Mouse (Mus musculus) lung, postnatal 10 days (tissue): Measurements from ENCODE around the gene Zdhhc7.
A peak's percentile ranks its signal among the peaks of the same experiment; 100 is the strongest.

Source experiments
- DNase-seq: peaks from one replicate; pipeline ENCODE4 v3.0.0; 2021

Zdhhc7 gene

GRCm38 (mm10) chr8:120101068-120101972 lies at the start of gene Zdhhc7:
Gene Zdhhc7, minus strand, starts transcription at chr8:120101482.
- DNase-seq, result peak; percentile 88

DNA sequence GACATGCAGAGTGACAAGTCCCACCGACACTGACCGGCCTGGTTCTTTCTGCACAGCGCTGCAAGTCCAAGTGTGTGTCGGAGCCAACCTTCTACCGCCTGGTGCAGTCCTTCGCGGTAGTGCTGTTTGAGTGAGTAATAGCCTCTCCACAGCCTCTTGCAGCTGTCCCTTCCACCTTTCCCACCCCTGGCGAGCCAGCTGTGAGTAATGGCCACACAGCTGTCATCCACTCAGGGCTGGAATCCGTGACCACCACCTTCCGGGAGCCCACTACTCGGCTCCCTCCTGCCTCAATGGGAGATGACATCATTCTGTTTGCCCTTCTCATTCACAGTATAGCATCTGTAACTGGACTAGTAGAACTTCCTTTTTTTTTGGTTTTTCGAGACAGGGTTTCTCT lies 48.7 kb upstream of the Zdhhc7 start:
- no peak for DNase-seq

DNA sequence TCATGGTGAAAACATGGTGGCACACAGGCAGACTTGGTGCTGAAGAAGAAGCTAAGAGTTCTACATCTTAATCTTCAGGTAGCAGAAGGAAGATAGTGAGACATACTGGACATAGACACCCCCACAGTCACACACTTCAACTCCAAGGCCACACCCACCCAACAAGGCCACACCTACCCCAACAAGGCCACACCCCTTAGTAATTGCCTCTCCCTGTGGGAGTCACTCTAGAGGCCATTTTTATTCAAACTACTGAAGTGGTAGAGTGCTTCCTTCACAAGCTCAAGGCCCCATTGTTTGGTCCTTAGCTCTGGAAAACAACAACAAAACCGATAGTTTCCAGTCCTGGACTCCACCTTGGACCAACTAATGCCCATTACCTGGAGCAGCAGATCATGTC lies 44.8 kb upstream of the Zdhhc7 start:
- DNase-seq, result no peak

GRCm38 (mm10) chr8:120144652-120145301 lies 43.5 kb upstream of the Zdhhc7 start:
- DNase-seq, result peak; percentile 72

DNA sequence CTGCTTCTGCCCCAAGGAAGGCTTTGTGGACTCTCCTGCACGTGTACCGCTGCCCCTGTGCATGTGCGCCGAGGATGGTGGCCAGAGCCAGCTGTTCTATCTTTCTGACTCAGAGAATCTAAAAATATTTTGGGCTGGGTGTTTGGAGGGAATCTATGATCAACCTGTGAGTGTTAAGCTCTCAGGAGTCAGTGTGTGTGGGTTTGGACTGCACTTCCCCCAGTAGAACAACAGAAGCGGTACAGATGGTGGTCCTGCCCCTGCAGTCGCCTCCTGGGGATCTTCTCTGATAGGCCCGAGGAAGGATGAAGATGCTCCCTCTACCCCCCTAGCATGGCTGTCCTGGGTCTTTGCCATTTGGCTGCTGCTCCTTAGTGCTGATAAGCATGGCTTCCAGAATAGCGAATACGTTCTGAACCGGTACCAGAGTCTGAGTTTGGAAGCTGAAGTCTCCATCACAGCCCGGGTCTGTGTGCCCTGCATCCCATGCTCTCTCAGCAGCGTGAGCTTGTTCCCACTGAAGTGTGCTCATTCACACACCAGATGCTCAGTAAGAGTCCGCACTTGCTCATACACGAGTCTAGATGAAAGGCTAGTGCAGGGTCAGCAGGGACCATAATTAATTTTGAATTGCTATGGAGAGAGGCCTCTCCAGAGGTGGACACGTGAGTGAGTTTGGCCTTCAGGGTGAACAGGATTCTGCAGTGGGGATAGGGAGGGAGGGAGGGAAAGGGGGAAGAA lies 42.8 kb upstream of the Zdhhc7 start:
- no peak for DNase-seq

GRCm38 (mm10) chr8:120140769-120141168 lies 39.5 kb upstream of the Zdhhc7 start:
- DNase-seq, result peak; percentile 38

DNA sequence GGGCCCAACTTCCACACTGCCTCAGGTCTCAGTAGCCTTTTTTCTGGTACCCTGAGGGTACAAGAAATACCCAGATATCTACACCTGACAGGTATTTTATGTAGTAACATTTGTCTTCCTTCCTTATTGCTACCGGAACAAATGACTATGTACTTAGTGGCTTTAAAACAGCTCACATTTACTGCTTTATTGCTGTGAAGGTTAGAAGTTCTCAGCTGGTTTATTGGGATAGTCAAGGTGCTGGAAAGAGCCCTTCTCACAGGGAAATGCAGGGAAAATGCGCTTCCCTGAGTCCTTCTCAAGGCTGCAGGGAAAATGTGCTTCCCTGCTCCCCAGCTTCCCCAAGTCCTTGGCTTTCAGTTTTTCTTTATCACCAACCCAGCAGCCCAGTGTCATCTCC lies 37.7 kb upstream of the Zdhhc7 start:
- DNase-seq, result no peak

DNA sequence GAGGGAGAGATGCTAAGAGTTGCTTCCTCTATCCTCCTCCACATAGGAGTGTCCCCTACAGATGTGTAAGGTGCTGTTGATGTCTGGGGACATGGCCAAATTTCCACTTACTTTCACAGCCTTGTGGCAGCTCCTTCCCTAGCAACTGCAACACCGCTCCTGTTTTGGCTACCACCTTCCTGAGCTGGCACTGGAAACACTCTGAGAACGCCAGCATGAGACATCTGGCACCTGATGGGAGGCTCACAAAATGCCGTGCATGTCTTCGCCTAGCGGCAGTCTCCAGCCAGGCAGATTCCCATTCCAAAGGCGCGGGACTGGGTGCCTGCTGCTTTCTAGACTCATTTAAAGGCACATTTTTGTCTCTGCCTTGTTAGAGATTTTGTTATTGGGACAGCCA lies 35.3 kb upstream of the Zdhhc7 start:
- DNase-seq, result peak; percentile 37

DNA sequence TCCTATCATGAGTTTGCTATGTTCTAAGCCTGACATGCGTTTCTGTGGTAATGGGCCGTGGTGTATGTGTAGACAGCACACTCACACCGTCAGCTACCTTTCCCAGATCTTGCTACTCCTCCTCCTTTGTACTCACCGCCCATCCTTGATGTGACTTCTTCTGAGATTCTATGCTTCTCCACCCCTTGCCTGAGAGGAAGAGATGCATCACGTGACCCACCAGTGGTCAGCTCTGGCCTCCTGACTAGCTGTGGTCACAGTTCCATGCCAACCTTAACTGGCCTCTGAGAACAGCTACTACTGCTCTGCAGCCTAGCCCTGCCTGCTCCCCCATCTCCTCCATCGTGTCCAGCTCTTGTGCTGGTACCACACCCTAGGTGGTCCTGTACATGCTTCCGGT lies 34.4 kb upstream of the Zdhhc7 start:
- DNase-seq, result no peak

GRCm38 (mm10) chr8:120133169-120133568 lies 31.9 kb upstream of the Zdhhc7 start:
- peak; percentile 33 for DNase-seq

DNA sequence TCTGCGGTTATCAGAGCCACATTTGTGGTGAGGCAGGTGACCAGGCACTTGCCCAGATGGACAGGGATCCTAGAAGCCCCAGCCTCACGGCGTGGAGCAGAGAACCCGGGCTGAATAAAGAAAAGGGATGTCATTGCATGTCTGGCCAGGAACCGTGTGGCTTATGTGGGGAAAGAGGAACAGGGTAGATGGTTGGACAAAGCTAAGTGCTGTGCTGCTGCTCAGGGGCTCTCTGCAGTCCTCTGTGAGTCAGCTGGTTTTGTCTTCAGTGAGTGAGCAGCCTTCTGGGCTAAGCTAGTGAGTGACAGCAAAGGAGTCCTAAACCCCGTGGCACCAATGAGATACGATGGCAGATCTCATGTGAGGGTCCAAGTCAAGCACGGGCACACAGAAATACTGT lies 29.9 kb upstream of the Zdhhc7 start:
- no peak for DNase-seq

DNA sequence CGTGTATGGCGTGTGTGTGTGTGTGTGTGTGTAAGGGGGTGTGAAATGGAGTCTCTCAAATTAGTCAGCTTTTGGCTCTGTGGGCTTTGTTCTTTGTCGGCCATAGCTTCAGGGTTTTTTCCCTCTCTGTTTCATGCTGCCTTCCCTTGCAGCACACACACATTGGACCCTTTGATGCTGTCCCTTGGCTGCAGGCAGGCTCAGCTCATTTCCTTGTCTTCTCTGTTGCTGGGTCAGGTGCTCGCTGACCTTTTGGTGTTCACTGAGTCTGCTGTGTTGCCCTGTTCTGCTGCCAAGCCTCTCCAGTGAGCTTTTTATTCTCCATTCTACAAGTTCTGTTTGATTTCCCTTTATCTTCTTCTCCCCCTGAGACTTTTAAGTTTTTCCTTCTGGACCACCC lies 28.3 kb upstream of the Zdhhc7 start:
- DNase-seq, result peak; percentile 38

GRCm38 (mm10) chr8:120126357-120127161 lies 25.3 kb upstream of the Zdhhc7 start:
- DNase-seq, result peak; percentile 64

DNA sequence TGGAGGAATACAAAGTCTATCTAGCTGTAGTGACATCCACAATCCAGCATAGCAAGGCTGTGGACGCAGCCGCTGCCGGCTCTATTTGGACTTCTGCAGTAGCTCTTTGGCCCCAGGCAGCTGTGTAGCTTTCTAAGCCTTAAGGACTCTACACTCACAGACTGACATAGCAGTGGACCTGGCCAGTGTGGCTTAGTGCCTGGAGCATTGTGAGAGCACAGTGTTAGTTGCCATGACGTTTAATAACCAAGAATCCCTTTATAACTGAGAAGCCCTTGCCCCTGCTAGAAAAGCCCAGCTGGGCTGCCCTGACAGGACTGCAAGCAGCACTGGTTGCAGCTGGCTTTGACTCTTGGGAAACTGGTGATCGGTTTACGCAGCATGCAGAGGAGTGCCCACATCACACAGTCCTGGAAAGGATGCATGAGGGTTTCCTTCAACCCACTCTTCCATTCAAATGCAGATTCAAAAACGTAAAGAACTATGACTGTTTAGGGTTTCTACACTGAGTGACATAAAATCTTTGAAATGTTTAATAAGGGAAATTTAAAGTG lies 23.6 kb upstream of the Zdhhc7 start:
- no peak for DNase-seq

DNA sequence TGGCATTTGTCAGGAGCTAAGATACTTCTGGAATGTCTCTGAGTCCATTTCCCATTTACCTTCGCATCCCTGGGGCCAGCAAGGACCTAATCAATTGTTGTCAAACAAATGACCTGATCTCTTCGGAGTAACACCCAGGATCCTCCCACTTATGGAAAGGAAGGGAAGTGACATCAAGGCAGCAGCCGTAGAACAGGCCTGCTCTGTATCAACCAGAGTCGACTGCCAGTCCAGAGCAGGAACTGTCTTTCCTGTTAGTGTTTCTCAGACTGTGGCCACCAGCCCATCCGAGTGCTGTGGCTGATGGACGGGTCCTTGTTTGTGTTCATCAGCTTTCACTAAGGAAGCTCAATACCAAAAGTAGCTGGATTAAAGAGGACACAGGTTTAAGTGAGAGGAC lies 23.0 kb upstream of the Zdhhc7 start:
- DNase-seq, result peak; percentile 62

- no peak for DNase-seq
These were observed 19.7 kb upstream of the Zdhhc7 start for GRCm38 (mm10) chr8:120120951-120121350.

GRCm38 (mm10) chr8:120119931-120120330 lies 18.6 kb upstream of the Zdhhc7 start:
- DNase-seq, result no peak

GRCm38 (mm10) chr8:120119429-120119828 lies 18.1 kb upstream of the Zdhhc7 start:
- DNase-seq, result no peak

- no peak for DNase-seq
These were observed 17.6 kb upstream of the Zdhhc7 start for GRCm38 (mm10) chr8:120118847-120119246.

GRCm38 (mm10) chr8:120118162-120118561 lies 16.9 kb upstream of the Zdhhc7 start:
- DNase-seq, result peak; percentile 44

DNA sequence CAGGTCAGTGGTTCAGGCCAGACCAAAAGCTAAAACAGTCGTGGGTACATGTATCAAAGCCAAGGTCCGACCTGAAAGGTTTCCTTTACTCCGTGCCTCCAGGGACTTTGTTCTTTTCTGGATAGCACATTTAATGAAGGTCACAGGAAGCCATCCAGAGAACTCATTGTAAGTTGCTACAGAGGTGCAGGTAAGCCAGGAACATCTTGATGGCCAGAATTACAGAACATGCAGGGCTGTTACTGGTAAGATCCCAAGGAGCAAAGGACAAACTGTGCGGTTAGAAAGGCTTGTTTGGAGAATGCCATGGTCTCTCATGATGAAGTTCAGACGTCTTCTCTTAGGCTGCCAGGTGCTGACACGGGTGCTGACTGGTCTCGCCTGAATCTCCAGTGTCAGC lies 15.3 kb upstream of the Zdhhc7 start:
- DNase-seq, result no peak

GRCm38 (mm10) chr8:120114315-120114841 lies 13.1 kb upstream of the Zdhhc7 start:
- no peak for DNase-seq
